Mouse (Mus musculus): ENCODE results near the gene Lingo1.

The Lingo1 gene

DNA sequence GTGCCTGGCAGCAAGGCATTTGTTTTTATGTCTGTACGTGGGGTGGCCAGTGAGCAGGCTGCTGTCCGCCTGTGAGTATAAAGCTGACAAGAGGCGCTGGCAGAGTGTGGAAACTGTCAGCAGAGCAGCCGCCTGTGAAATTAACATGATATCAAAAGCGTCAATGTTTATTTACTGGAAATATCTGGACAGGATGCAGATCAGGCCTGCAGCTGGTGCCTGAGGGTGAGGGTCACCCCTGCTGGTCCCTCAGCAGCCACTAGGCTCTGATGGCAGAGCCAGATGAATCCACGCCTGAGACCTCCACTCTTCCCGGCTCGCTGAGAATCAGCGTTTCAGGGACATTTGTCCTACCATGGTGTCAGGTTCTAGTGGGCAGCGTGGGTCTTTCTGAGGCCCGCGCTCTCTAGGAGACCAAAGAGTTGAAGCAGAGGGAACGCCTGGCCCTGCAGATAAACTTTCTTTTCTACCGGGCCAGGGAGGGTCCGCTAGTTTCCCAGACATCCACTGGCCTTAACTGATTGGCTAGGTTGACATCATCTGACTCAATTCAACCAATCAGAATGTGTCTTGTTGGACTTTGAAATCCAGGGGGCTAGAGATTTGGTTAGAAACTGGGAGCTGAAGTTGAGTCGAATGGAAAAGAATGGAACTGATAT is 190.1 kb downstream of the Lingo1 start:
- DNase-seq (ENCODE audit: low spot score in 2 of 2), result no peak

DNA sequence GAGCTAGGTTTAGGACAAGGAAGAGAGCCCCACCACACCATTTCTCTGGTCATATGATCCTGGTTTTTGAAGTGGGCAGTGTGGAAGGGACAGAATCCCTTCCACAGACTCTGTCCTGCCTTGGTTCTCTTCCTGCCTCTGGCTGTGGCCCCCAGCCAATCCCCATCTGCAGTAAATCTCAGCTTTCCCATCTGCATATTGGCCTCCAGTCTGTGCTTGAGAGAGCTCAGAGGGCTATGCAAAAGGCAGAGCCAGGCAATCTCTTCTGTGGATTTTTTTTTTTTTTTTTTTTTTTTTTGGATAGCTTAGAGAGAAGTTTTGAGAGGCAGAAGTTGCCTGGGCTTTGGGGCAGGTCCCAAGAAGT is 190.8 kb downstream of the Lingo1 start:
- DNase-seq (ENCODE audit: low spot score in 2 of 2), result no peak

DNA sequence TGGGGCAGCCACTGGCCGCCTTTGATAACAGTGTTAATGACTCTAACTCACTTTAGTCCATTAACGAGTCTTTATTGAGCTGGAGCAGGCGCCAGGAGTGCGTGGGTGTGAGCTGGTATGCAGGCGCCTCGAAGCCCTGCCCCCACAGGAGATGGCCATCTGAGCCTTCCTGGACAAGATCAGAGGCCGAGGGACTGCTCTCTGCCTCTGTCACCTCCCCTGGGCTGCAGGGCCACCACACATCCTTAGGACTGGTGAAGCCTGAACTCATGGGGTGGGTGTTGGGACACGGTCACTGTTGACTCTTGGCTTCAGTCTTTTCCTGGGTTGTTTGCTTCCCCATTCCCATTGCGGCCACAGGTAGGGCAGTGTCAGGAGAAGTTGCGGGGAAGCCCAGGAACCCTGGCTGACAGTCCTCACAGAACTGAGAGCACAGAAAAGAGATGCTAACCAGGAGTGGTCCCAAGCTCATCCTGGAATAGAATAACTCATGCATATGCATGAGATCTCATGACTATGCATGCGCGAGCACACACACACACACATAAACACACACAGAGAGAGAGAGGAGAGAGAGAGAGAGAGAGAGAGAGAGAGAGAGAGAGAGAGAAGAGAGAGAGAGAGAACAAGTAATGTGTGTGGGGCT is 191.3 kb downstream of the Lingo1 start:
- no peak for DNase-seq (ENCODE audit: low spot score in 2 of 2)

- no peak for DNase-seq (ENCODE audit: low spot score in 2 of 2)
These were observed 195.6 kb downstream of the Lingo1 start for GRCm38 (mm10) chr9:56600655-56601054.

DNA sequence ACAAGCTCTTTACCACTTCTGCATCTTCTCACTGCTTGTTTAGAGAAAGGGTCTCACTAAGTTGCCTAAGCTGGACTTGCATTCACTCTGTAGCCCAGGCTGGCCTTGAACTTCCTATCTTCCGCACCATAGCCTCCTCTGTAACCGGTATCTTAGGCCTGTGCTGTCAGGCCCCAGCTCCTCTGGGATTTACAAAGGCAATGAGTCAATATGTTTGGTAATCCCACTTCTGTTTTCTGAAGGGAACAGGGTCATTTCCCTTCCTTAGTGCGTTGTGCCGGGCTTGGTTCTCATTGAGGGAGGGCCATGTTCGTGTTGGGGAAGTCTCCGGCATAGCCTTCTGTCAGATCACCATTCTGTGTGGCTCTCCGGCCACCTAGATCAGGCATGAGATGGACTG is 203.6 kb downstream of the Lingo1 start:
- DNase-seq (ENCODE audit: low spot score in 2 of 2), result no peak

GRCm38 (mm10) chr9:56591248-56591888 is 204.9 kb downstream of the Lingo1 start:
- no peak for DNase-seq (ENCODE audit: low spot score in 2 of 2)

- DNase-seq (ENCODE audit: low spot score in 2 of 2), result no peak
These were observed 206.5 kb downstream of the Lingo1 start for GRCm38 (mm10) chr9:56589762-56590161.

DNA sequence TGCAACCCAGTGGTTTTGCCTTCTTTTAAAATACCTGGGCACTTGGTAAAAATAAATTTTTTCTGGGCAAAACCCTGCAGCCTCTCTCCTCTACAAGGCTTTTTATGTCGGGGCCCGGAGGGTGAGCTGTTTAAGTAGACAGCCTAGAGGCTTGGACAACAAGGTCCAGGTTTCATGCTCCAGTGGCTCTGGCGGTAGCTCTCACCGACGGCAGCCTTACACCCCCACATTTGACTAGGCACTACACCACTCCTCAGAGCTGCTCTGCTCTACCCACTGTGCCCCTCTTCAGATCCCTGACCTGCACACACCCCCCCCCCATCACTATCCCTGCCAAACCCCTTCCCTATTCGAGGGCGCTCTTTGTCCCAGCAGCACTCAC is 212.2 kb downstream of the Lingo1 start:
- DNase-seq (ENCODE audit: low spot score in 2 of 2), result no peak

DNA sequence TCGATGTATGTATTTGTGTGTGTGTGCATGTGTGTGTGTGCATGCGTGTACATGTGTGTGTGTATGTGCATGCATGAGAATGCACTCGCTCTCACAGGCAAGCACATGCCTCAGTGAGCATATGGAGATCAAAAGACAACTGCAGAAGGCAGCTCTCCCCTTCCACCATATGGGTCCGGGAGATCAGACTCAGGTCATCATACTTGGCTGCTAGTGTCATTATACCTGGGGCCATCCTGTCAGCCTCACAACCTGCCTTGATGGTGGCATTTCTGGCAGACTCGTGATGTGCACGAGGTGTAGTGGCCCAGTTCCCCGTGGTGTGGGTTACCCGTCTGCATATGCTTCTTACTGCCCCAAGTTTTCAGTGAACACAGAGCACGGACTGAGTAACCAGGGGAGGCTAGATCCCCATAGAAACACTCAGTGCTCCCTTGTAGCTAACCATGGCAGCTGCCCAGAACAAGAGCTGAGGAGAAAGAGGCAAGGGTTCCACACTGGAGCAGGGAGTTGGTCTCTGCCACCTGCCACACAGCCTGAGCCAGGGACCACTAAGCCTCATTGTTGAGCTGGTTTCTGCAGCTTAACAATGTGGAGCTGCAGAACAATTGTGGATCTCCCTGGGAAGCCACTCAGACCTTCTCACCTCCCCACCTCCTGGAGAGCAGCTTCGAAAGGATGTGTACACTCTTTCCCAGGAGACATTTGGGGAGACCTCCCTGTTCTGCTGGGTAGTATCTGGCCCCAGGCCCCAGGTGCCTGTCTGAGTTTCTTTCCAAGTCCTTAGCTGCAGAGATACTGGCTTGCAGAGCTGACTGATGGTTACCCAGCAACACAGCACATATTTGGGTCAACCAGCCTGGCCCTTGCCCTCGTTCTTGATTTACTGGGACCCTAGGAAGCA is 212.9 kb downstream of the Lingo1 start:
- no peak for DNase-seq (ENCODE audit: low spot score in 2 of 2)

- no peak for DNase-seq (ENCODE audit: low spot score in 2 of 2)
These were observed 213.6 kb downstream of the Lingo1 start for GRCm38 (mm10) chr9:56582628-56583027.

- no peak for DNase-seq (ENCODE audit: low spot score in 2 of 2)
These were observed 214.6 kb downstream of the Lingo1 start for GRCm38 (mm10) chr9:56581700-56582099.

GRCm38 (mm10) chr9:56581016-56581415 is 215.3 kb downstream of the Lingo1 start:
- DNase-seq (ENCODE audit: low spot score in 2 of 2), result no peak

- DNase-seq (ENCODE audit: low spot score in 2 of 2), result no peak
These were observed 216.2 kb downstream of the Lingo1 start for GRCm38 (mm10) chr9:56580101-56580500.

DNA sequence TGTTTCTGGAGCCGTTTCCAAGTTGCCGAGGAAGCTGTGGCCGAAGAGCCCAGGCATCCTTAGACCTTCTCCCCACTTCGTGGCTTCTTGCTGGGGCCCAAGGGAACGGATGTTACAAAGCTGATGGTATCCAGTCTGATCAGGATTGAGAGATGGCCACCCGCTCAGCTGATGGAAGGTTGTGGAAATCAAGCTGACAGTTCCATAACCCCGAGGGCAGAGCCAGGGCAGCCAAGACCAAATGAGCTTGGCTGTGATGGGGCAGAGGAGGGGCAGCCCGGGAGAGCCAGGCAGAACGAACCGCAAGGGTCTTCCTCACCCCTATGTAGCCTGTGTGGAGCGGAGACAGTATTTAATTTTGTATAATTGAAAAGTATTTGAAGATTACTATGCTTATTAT is 218.9 kb downstream of the Lingo1 start:
- DNase-seq (ENCODE audit: low spot score in 2 of 2), result no peak

DNA sequence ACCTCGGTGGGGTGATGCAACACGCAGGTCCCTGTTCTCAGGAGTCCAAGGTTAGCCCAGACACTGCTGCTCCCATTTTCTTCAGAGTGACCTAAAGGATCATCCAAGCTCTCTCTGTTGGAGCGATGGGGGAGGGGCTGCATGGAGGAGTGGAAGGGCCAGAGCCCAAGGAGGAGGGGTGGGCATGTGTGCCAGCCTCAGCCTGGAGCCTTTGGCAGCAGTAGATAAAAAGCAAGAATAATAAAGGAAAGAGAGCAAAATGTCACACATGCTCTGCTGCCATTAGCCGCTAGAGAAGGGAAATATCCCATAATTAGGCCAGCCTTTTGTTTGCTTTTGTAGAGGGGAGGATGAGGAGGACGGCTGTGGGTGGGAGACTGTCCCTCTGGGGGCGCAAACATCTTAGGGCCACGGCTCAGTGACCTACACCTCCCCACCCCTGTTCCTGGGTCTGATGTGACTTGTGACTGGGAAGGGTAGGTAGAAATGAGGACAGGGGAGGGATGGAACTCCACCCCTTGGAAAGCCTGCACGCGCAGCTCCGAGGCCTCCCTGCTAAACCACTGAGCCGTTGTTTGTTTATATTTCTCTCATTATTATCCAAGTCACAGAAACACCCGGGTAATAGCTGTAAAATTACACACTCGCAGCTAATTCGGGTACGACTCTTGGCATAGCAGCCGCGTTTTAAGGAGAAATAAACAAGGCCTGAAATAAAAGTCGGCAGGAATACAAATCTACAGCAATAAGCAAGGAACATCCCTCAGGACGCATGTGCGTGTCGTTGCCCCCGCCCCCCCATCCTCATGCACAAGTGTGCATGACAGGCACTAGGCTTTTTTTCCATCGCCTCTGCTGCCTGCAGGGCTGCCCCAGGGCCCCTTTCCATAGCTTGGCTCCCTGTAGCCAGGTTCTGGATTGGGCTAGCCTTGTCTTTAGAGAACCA is 223.5 kb downstream of the Lingo1 start:
- DNase-seq (ENCODE audit: low spot score in 2 of 2), result no peak

Measured in frontal cortex, postnatal 14 days (tissue).